Mouse (Mus musculus) embryonic facial prominence, embryonic 10.5 days (tissue): ENCODE results near the gene Tufm. TPM values are rescaled to one million over a fixed set of nuclear protein-coding genes. Genes with fewer than 3 reads are reported as not detected.
A peak's percentile ranks its signal among the peaks of the same experiment; 100 is the strongest.

Experiments
- DNase-seq: peaks from one replicate; pipeline ENCODE4 v3.0.0-alpha.2; 2017; ENCODE audit warnings: low spot score
- H3K27ac ChIP-seq: fragments of 300-500 bp; sonication (generic); replicated peaks from 2 replicates; pipeline ENCODE4 v1.5.1; 2016; ENCODE audit warnings: mild to moderate bottlenecking
- H3K27me3 ChIP-seq: fragments of 300-500 bp; sonication (generic); replicated peaks from 2 replicates; pipeline ENCODE4 v1.6.1; 2016; ENCODE audit warnings: low read depth, mild to moderate bottlenecking; ENCODE audit not compliant: poor library complexity, severe bottlenecking
- H3K36me3 ChIP-seq: fragments of 300-500 bp; sonication (generic); replicated peaks from 2 replicates; pipeline ENCODE4 v1.6.1; 2016; ENCODE audit warnings: mild to moderate bottlenecking, moderate library complexity
- H3K4me1 ChIP-seq: fragments of 300-500 bp; sonication (generic); 2 replicates; pipeline ENCODE4 v1.6.1; 2016
- H3K4me3 ChIP-seq: fragments of 300-500 bp; sonication (generic); 2 replicates; pipeline ENCODE4 v1.5.1; 2016; ENCODE audit warnings: mild to moderate bottlenecking, moderate library complexity
- H3K9me3 ChIP-seq: fragments of 300-500 bp; sonication (generic); 2 replicates; pipeline ENCODE4 v1.6.1; 2016; ENCODE audit warnings: mild to moderate bottlenecking
- WGBS: fragments of 180-500 bp; shearing (Covaris S2); methylation state at CpG from one replicate; pipeline ENCODE4 v1.1.7; 2016; 5-methylcytosine and 5-hydroxymethylcytosine counted together
- polyA plus RNA-seq: library from polyadenylated mRNA; unstranded; fragments of >200 nt; fragmentation: Nextera tagmentation; extraction: Ambion mirVana; gene quantifications from 2 replicates; pipeline ENCODE4 v1.2.1, GENCODE M21; 2016

Gene Tufm
- polyA plus RNA-seq, 1 experiment from 2014 or later: 169 TPM

DNA sequence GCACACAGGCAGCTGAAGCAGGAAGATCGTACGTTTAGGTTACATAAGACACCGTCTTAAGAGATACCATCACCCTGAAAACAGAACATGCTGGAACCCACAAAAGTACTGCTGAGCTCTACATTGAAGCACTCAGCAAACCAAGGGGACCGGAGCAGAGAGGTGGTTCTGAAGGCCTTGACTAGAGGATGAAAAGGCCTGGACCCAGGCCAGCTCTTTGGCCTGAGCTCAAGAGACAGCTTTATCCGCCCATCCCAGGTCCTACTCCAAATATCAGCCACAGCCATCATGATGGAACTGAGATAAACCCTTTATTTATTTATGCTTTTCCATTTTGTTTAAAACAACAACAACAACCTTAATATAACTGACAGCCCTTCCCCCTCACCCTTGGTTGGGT lies 20.5 kb upstream of the Tufm start:
- H3K4me1 ChIP-seq: peaks cover 37% of the 10 kb centered on the region
- 0 out of 2 replicates have a peak, but pooled peaks cover 8% of the 10 kb centered on the region for H3K27me3 ChIP-seq
- 95% methylated on average over 5 of the region's 5 CpGs for WGBS
- peaks cover 62% of the 10 kb centered on the region for H3K36me3 ChIP-seq
- H3K4me3 ChIP-seq: no peak overlapping the region
- no peak overlapping the region for H3K27ac ChIP-seq
- no peak for DNase-seq
- H3K9me3 ChIP-seq: no peaks in the 10 kb centered on the region

DNA sequence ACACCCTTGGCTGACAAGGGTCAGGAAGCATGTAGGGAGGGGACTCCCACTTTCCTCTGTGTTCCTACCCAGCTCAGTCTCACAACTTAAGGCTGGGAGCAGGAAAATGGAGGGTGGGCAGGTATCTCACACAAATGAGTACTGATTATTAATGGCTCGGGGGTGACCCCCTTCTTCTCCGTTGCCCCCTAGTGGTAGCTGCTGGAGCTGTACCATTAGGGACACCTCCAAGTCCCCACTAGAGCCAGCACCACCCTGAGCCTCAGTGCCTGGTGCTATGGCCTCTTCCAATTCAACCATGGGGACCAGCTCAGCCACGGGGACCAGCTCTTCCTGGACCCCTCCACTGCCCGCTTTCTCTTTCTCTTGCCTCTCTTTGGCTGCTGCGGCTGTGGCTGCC lies 19.9 kb upstream of the Tufm start:
- peaks cover 32% of the 10 kb centered on the region for H3K4me1 ChIP-seq
- 66% methylated on average over 5 of the region's 5 CpGs for WGBS
- H3K27me3 ChIP-seq: 0 out of 2 replicates have a peak, but pooled peaks cover 7% of the 10 kb centered on the region
- H3K36me3 ChIP-seq: peaks cover 68% of the 10 kb centered on the region
- H3K9me3 ChIP-seq: no peaks in the 10 kb centered on the region
- H3K4me3 ChIP-seq: no peak overlapping the region
- peak; percentile 46 for DNase-seq
- H3K27ac ChIP-seq: no peak overlapping the region

DNA sequence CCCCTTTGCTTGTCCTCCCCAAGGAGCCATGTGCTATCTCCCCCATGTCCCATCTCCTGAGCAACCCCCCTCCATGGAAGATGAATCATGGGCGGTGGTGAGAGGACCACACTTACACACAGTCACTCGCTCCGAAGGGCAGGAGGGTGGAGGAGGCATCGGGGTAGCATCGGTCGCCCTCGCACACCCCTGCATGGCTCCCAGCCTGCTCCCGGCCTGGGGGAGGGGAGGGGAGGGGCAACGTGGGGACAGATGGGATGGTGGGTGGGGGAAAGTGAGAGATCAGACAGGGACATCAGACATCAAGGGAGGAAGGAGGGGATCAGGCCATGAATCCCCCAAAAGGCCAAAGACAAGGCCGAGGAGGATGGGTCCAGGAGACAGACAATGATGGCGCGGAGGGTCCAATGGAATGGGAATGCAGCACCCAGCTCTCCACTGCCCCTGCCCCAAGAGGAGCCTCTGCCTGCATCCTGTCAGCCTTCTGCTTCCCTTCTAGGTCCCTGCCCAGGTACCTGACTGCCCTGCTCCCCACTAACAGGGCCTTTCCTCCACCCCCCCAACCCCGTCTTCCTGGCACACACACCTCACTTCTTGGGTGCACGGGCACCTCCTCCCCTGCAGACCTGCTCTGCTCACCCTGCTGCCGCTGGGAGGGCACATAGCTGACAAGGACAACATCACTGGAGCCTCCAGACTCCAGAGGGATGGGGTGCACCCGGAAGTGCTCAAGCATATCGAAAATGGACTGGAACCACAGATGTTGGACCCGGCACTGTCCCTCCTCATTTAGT lies 19.1 kb upstream of the Tufm start:
- H3K36me3 ChIP-seq: peaks cover 75% of the 10 kb centered on the region
- DNase-seq: no peak
- WGBS: 93% methylated on average over 18 of the region's 18 CpGs
- H3K4me1 ChIP-seq: peaks cover 29% of the 10 kb centered on the region
- H3K27me3 ChIP-seq: 0 out of 2 replicates have a peak, but pooled peaks cover under 1% of the 10 kb centered on the region
- H3K27ac ChIP-seq: no peak overlapping the region
- H3K9me3 ChIP-seq: no peaks in the 10 kb centered on the region
- no peak overlapping the region for H3K4me3 ChIP-seq

DNA sequence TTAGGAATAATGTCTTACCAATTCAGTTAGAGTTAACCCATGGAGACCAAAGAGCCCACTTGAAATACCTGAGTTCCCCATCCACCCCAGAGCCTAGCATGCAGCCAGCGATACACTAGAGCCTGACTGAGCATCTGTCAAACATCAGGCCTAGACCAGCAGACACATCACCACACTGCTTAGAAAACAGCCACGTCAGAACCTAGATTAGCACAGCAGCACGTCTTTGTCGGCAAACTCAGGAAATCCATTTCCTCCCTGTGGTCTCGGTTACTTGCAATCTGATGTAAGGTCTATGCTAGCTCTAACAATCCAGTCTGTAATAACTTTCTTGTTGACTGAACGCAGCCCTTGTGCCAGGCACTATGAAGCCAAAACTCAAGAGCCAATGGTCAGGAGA lies 17.1 kb upstream of the Tufm start:
- H3K27me3 ChIP-seq: no peaks in the 10 kb centered on the region
- H3K9me3 ChIP-seq: no peaks in the 10 kb centered on the region
- no peak overlapping the region for H3K4me3 ChIP-seq
- no peak for DNase-seq
- H3K27ac ChIP-seq: no peak overlapping the region
- peaks cover 77% of the 10 kb centered on the region for H3K36me3 ChIP-seq
- WGBS: 84% methylated on average over 6 of the region's 6 CpGs
- H3K4me1 ChIP-seq: peaks cover 25% of the 10 kb centered on the region

DNA sequence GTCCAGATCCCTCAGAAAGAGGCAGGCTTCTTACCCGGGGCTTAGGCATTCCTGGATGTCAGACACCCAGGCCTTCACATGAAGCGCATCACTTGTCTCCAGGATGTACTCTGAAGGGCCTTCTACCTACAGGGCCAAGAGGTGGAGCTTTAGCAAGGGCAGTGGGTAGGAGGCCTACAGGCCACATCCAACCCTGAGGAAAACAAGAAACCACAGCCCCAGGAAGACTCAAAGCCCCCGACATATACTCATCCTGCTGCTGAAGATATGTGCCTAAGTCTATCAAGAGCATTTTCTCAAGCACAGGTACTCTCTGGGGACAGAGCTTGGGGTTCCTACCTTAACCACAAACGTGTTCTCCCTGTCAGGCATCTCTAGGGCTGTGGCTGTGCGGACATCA lies 15.8 kb upstream of the Tufm start:
- DNase-seq: no peak
- Histone ChIP-seq H3K36me3 (peaks cover 69% of the 10 kb centered on the region), H3K27ac (no peak overlapping the region), H3K4me3 (no peak overlapping the region), H3K9me3 (no peaks in the 10 kb centered on the region), H3K4me1 (peaks cover 26% of the 10 kb centered on the region), H3K27me3 (no peaks in the 10 kb centered on the region)
- WGBS: 91% methylated on average over 5 of the region's 5 CpGs

DNA sequence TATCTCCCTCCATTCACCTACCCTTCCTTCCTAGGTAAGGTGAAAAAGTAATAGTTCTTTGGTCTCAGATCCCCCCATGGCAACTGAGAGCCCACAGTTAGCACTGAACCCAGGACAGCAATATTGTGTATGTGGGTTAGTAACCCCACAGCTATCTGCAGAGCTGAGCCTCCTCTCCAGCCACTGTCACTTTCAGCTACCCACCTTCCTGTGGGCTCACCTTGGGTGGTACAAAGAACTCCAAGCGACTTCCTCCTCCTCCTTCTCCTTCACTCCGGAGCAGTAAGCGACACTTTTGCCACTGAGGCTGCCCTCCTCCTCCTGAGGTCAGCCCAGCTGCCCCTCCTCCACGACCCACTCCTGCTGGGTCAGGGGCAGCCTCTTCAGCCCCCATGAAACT lies 15.3 kb upstream of the Tufm start:
- Histone ChIP-seq H3K4me1 (peaks cover 26% of the 10 kb centered on the region), H3K27ac (no peak overlapping the region), H3K27me3 (no peaks in the 10 kb centered on the region), H3K9me3 (no peaks in the 10 kb centered on the region), H3K36me3 (peaks cover 64% of the 10 kb centered on the region), H3K4me3 (no peak overlapping the region; the same call in 1 of the 2 replicates)
- no peak for DNase-seq
- 93% methylated on average over 4 of the region's 4 CpGs for WGBS

DNA sequence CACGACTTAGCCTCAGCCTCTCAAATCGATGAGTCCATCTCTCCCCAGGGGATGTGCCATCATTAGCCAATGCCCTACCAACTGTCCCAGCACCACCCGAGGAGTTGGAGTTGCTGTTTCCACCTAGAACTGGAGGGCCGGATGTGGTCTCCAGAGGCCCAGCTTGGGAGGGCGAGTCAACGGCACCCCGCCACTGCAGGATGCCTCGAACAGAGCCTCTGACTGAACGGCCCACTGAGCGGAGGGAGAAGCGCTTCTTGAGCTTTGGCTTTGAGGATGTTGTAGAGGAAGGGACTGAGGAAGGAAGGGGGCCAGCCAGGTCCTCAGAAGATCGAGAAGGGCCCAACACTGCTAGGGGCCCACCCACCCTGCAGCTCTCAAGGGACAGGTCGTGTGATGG lies 14.9 kb upstream of the Tufm start:
- no peak for DNase-seq
- Histone ChIP-seq H3K4me3 (0 out of 2 replicates have a peak overlapping the region, but pooled peaks have one; percentile 6), H3K9me3 (no peaks in the 10 kb centered on the region), H3K4me1 (peaks cover 26% of the 10 kb centered on the region), H3K36me3 (peaks cover 59% of the 10 kb centered on the region), H3K27ac (no peak overlapping the region), H3K27me3 (no peaks in the 10 kb centered on the region)
- WGBS: 91% methylated on average over 13 of the region's 13 CpGs

DNA sequence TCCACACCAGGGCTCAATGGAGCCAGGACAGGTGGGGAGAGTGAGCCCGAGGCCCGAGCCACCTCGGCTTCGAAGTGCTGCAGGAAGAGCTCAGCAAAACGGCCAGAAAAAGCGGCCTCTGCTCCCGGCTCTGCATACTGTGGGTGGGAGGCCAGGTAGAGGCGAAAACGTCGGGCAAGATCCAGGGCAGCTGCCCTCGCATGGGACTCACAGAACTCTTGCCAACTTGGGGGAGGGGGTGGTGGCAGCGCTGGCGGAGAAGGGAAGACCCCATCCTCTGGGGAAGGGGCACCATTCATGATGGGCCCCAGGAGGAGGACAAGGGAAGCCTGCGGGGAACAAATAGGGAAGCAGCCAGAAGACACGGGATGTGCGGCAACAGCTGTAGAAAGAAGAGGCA lies 14.4 kb upstream of the Tufm start:
- Histone ChIP-seq H3K4me3 (0 out of 2 replicates have a peak overlapping the region, but pooled peaks have one; percentile 6), H3K4me1 (peaks cover 26% of the 10 kb centered on the region), H3K36me3 (peaks cover 55% of the 10 kb centered on the region), H3K9me3 (no peaks in the 10 kb centered on the region), H3K27me3 (no peaks in the 10 kb centered on the region), H3K27ac (no peak overlapping the region)
- 94% methylated on average over 16 of the region's 16 CpGs for WGBS
- DNase-seq: no peak

DNA sequence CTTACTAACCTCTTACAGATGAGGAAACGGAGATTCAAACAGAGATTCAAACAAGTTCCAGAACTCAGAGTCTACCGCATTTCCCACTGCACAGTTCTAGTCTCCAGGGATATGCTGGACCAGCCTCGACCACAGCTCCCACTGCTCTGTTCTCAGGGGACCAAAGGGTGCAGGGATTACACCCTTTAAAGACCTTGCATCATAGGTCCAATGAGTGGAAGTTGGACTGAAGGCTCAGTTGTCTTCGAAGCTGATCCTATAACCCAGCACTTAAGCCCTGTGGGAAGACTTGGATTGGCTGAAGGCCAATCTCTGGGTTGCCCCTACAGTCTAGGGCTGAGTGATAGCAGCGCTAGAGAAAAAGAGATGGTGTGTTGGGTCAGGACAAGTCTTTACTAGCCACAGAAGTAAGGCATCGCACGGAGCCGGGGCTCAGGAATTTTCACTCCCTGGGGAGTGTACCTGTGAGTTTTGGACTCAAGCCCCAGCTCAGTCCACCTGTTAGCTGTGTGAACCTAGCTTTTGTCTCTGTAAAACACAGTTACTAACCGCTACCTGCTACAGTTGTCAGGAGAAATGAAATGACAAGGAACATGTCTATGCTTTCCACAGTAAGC lies 13.6 kb upstream of the Tufm start:
- WGBS: 88% methylated on average over 9 of the region's 9 CpGs
- Histone ChIP-seq H3K36me3 (peaks cover 46% of the 10 kb centered on the region), H3K9me3 (no peaks in the 10 kb centered on the region), H3K27me3 (no peaks in the 10 kb centered on the region), H3K27ac (no peak overlapping the region), H3K4me3 (peak overlapping the region; percentile 97), H3K4me1 (peaks cover 26% of the 10 kb centered on the region)
- no peak for DNase-seq

DNA sequence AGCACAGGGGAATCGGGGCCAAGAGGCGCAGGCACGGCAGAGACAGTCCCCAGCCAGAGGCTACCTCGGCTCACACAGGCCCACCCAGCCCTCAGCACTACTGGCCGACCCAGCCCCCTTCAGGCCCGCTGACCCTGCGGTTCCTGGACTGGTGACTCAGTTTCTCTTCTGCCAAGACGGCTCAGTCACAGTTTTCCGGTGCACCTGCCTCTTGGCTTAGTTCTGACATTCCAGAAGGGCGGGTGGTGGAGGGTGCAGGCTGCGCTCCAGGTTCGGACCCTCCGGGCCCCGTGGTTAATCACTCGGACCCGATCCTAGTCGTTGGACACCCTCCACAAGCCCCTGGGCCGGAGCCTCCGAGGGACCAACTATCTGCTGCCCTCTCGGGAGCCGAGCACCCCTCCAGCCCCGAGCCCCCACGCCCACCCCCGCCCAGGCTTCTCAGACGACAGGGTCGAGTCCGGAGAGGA lies 12.6 kb upstream of the Tufm start:
- 4% methylated on average over 27 of the region's 27 CpGs for WGBS
- H3K27ac ChIP-seq: peak overlapping the region; percentile 97

DNA sequence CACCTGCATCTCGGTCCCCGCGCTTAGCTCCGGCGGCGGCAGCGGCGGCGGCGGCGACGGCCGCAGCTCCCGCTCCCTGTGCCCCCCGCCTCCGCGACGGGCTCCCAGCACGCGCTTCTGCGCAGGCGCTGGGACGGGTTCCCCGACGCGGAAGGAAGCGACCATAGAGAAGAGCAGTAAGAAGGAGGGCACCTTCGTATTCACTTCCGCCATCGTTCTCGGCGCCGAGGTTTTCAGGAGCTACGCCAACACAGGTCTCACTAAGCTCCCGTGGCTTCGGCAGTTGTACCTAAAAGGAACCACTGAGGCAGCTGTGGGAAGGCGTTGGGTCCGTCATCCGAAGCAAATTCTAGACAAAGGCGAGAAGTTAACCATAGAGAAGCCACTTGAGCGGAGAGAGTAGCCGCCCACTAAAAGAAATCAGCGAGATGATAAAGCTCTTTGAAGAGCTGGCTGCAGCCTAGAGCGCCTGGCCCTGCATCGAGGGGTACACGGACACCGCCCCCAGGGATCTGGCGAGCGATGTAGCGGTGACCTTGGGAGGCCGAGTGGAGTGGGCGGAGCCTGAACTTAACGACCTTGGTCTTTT lies 12.1 kb upstream of the Tufm start, which contains the start of gene Sh2b1:
Gene Sh2b1, minus strand, starts transcription at position 432 of the 589 bp plus-strand sequence.
- H3K9me3 ChIP-seq: no peaks in the 10 kb centered on the region
- peaks cover 26% of the 10 kb centered on the region for H3K4me1 ChIP-seq
- peak; percentile 92 for DNase-seq
- H3K36me3 ChIP-seq: peaks cover 31% of the 10 kb centered on the region
- no peaks in the 10 kb centered on the region for H3K27me3 ChIP-seq
- H3K27ac ChIP-seq: peak within 1 kb of the TSS; percentile 97
- peak within 1 kb of the TSS; percentile 97 for H3K4me3 ChIP-seq
- under 1% methylated on average over 53 of the region's 53 CpGs for WGBS

More for the DNA sequence above, 12.6 kb upstream of the Tufm start:
- Histone ChIP-seq H3K9me3 (no peaks in the 10 kb centered on the region), H3K27me3 (no peaks in the 10 kb centered on the region), H3K4me3 (peak overlapping the region; percentile 97), H3K36me3 (peaks cover 37% of the 10 kb centered on the region), H3K4me1 (peaks cover 26% of the 10 kb centered on the region)
- DNase-seq: no peak

DNA sequence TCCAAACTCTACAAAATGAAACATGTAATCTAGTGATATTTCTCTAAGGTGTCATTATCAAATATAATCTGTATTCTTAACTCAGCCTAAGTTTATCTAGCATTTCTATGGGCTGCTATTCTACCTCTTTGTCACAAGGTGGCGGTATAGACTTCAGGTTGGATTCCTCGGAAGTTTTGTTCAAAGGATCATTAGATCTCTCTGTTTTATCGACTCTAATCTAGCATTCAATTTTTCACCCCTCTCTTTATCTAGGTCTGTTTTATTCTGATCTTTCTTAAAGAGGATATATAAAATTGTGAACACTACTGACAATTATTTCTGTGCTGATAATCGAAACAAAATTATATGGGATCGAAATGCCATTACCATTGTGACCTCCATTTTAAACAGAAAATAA lies 5.5 kb upstream of the Tufm start:
- Histone ChIP-seq H3K9me3 (peaks cover 3% of the 10 kb centered on the region; the same call in 1 of the 2 replicates), H3K4me1 (peaks cover 11% of the 10 kb centered on the region), H3K4me3 (no peak overlapping the region; the same call in 1 of the 2 replicates), H3K27me3 (no peaks in the 10 kb centered on the region), H3K27ac (no peak overlapping the region), H3K36me3 (no peaks in the 10 kb centered on the region)
- 27% methylated on average over 5 of the region's 5 CpGs for WGBS
- no peak for DNase-seq
